Mouse (Mus musculus) left cerebral cortex, postnatal 14 days (tissue): ENCODE measurements around the gene Gm11009. TPM values are rescaled to one million over a fixed set of nuclear protein-coding genes. Genes with fewer than 3 reads are reported as not detected.
"Not testable (repeated sequence)": the region's sequence is repeated elsewhere in the genome, so short reads cannot be mapped to it uniquely, and the experiment has no call there.

ENCODE experiments used
- DNase-seq, 2 experiments: peaks; one replicate each; pipeline ENCODE4 v3.0.0; 2021 to 2022; ENCODE audit warnings: low spot score in 2 of 2, mixed read lengths in 1 of 2
- intact Hi-C: fragments of 180-260 bp; cut with DNase I; formaldehyde crosslinking; loops from one replicate; pipeline ENCODE4 v1.15.1; 2025
- long read RNA-seq, 2 experiments: library from polyadenylated mRNA; stranded (forward); transcript quantifications; one replicate each; pipeline ENCODE4 v2.0.0; 2021
- total RNA-seq, 2 experiments: library from RNA; stranded (reverse); gene quantifications; 2 replicates each; pipeline ENCODE4 v1.2.3; 2021

Gm11009 gene
- not detected for total RNA-seq
- long read RNA-seq, experiment 1: 0 reads
- long read RNA-seq, experiment 2: 0 reads

- intact Hi-C loops, DNase-seq: not testable (repeated sequence)
These were observed at the start of gene Gm11009 for GRCm38 (mm10) chr2:176319394-176319793. TSS of gene Gm11009 (minus strand) at chr2:176319494.

Other genes with a start within 250 kb of the Gm11009 start
- gene Gm2004, start 169.7 kb downstream of the Gm11009 start, total RNA-seq: 1 to 10 TPM; 3.4 to 4.2 TPM
- gene 2210418O10Rik, start 92.9 kb downstream of the Gm11009 start, total RNA-seq: 1 to 10 TPM; 4.5 to 7.6 TPM
- gene Gm14435, start 104.1 kb upstream of the Gm11009 start, total RNA-seq: 10 to 100 TPM; 18.5 to 22.0 TPM
- gene Gm14434, start 167.3 kb upstream of the Gm11009 start, total RNA-seq: not detected
- gene Zfp967, start 201.6 kb upstream of the Gm11009 start, total RNA-seq: not detected